Mouse (Mus musculus): ENCODE data around the gene Zmat5. TPM values are rescaled to one million over a fixed set of nuclear protein-coding genes. Genes with fewer than 3 reads are reported as not detected.

Zmat5 gene
- 4.7 and 7.1 TPM in 2 replicates for total RNA-seq (2017)

DNA sequence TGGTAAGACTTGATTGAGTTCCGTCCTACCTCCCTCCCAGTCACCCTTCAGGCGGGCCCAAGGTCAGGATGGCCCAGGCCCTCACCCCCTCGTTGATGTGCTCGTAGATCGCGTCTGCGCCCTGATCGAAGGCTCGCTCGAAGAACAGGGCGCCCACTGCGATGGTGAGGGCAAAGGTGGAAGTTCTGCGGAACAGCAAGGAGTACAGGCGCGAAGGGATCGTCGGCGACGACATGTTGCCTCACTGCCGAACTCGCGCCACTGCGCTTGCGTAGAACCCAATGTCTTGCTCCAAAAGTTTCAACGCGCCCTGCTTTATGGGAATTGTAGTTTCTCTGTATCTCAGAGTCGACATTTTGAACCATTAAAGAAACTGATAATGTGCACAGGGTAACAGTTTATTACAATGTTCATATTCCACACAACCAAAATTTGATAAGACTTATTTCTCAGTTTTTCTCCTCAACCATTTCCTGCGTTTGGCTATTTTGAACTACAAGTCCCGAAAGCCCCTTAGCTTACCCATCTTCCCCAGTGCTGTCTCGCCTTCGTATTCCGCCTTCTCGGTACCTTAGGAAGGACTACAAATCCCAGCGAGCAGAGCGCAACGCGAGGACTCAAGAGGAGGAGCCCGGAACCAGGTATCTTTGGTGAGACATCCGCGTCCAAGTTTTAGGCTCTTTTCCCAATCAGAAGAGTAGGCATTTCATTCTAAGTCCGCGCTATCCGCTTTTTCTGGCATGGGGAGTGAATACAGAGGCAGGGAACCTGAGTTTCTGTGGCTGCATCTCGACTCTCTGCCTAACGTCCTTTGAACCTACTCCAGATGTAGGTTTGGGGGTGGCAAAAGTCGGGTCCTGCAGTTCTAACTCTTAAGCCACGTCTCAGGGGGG is at the start of gene Zmat5, which contains the start of gene Uqcr10:
Gene Zmat5, plus strand, starts transcription at position 607 of the 893 bp plus-strand sequence.
Gene Uqcr10, minus strand, starts transcription at position 271 of the 893 bp plus-strand sequence.
- ATAC-seq (replicated peaks in 1 of 2; ENCODE audit: insufficient read depth in 1 of 2, low FRiP score in 2 of 2, low TSS enrichment in 1 of 2, low read depth in 1 of 2, poor library complexity in 2 of 2, severe bottlenecking in 2 of 2), result peak; percentile 96 to 97

DNA sequence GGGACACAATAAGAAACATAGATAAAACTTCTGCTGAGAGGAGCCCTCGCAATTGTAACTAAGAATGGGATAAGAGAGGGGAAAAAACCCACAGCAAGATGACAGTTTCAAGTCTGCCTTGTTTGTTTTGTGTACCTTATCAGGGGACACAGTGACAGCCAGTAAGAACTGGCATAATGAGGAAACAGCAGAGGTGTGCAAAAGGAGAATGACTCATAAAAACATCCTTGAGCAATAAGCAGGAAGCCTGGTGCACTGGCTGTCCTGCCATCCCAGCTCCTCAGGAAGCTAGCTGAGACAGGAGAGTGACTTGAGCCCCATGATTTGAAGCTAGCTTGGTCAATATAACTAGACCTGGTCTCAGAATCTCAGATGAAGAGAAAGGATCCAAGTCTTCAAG is 44.7 kb upstream of the Zmat5 start:
- ATAC-seq (replicated peaks in 1 of 2; ENCODE audit: insufficient read depth in 1 of 2, low FRiP score in 2 of 2, low TSS enrichment in 1 of 2, low read depth in 1 of 2, poor library complexity in 2 of 2, severe bottlenecking in 2 of 2), result no peak; a peak in 2 of 4 replicates

DNA sequence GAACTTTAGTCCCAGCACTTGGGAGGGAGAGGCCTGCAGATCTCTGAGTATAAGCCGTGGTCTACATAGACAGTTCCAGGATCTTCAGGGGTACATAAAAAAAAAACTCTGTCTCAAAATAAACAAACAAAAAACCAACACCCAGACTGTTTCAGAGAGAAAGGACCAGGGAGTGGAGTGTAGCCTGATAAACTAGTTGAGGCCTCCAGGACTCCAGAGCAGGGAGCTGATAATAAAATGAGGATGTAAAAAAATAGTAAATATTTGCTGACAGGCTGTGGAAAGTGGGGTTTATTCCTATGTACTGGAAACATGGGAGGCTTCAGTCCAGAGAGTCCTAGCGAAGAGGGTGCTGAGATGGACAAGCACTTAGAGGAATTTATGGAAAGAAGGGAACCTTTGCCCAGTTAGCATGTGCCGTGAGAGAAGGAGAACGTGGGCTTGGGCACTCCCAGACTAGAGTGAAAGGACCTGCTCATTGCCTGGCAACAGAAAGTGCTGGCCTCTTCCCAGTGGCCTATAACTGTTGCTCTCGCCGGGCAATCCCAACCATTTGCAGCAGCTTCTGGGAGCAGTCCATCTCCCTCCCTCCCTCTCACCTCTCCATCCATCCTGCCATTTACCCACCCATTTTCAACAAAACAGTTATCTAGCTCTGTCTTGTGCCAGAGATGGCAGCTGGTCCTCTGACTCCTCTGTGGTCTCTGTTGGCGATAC is 44.0 kb upstream of the Zmat5 start:
- ATAC-seq (replicated peaks in 1 of 2; ENCODE audit: insufficient read depth in 1 of 2, low FRiP score in 2 of 2, low TSS enrichment in 1 of 2, low read depth in 1 of 2, poor library complexity in 2 of 2, severe bottlenecking in 2 of 2), result no peak

DNA sequence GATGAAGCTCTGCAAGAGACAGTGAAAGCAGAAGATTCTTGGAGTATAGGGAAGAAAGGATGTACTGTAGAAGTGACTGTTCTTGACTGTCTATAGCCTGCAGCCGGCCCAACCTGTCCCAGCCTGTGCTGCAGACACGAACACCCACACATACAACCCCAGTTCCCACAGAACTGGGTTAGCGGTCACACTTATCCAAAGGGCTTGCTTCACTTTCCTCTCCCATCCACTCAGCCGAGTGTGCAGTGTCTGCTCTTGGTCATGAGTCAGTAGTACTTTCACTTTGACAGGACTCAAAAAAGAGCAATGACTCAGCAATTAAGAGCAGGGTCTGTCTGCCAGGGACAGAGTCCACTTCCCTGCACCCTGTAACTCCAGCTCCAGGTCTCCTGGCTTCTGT is 43.2 kb upstream of the Zmat5 start:
- ATAC-seq (replicated peaks in 1 of 2; ENCODE audit: insufficient read depth in 1 of 2, low FRiP score in 2 of 2, low TSS enrichment in 1 of 2, low read depth in 1 of 2, poor library complexity in 2 of 2, severe bottlenecking in 2 of 2), result peak; percentile 12 to 25; a peak in 1 of 4 replicates

DNA sequence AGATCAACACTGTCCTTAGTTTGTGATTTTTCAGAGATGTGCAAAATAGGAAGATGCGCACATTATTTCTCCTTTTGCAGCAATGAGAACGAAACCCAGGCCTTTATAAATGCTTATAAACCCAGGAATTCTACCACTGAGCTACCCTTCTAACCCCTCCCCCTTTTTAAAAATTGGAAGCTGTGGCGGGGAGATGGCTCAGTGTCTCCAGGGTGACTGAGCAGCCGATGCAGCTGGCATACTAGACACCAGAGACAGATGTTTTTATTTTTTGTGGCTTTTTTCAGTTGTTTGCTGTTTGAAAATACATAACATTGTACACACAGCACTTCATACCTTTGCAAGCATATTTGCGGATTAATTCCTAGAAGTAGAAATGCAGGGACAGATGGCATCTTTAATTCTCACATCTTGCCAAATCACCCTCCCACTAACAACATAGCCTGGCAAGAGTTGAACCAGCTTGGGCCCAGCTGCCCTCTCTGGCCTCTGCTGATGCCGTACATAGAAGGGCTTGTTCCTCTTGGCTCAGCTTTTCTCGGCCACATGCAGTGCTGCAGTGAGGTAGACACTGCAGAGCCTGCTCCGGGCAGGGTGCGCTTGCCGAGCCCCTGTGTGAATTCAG is 42.5 kb upstream of the Zmat5 start:
- no peak for ATAC-seq (replicated peaks in 1 of 2; ENCODE audit: insufficient read depth in 1 of 2, low FRiP score in 2 of 2, low TSS enrichment in 1 of 2, low read depth in 1 of 2, poor library complexity in 2 of 2, severe bottlenecking in 2 of 2)

DNA sequence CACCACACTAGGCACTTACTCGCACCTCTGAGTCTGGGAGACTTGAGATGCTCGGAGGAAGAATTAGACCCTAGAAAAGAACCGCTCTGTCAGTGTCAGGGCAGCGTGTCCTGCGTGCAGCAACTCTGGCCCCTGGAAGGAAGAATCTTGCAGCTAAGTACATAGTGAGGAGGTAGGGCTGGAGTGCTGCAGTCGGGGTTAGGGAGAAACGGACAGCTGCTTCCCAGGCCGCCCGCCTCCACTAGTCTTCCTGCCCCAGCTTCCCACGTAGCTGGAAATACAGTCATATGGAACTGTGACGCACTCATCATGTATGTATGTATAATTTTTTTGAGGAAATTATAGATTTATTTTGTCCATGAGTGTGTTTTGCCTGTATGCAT is 42.0 kb upstream of the Zmat5 start:
- ATAC-seq (replicated peaks in 1 of 2; ENCODE audit: insufficient read depth in 1 of 2, low FRiP score in 2 of 2, low TSS enrichment in 1 of 2, low read depth in 1 of 2, poor library complexity in 2 of 2, severe bottlenecking in 2 of 2), result no peak

DNA sequence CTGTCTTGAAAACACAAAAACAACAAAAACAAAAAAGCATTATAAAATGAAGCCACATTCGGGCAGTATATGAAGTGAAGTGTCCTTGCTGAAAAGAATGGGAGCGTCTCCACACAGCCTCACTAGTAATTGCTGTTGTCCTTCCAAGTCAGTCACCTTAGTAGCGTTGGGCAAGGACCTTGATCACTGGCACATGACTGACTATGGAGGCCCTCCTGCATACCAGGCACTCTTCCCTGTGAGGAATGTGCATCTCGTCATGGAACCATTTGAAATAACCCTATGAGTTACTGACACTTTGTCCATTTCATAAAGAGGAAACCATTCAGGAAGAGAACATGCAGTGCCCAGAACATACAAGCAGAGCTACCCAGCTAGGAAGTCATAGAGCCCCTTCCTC is 32.7 kb upstream of the Zmat5 start:
- no peak for ATAC-seq (replicated peaks in 1 of 2; ENCODE audit: insufficient read depth in 1 of 2, low FRiP score in 2 of 2, low TSS enrichment in 1 of 2, low read depth in 1 of 2, poor library complexity in 2 of 2, severe bottlenecking in 2 of 2)

DNA sequence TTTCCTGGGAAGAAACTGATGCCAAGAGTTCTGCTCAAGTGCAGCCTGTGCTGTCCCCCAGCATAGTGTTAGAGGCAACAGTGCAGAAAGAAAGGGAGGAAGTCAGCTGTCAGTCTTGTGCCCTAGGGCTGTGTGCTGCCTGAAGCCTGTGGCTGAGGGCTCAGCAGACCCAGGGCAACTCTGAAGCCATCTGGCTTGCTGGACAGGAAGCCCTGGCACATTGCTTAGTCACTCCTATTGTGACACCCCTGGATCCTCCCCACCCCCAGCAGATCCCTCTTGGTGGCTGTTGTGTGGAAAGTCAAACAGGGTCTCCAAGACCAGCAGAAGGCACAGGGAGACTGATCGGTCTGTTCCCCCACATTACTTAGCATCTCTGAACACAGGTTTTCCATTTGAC is 29.9 kb upstream of the Zmat5 start:
- ATAC-seq (replicated peaks in 1 of 2; ENCODE audit: insufficient read depth in 1 of 2, low FRiP score in 2 of 2, low TSS enrichment in 1 of 2, low read depth in 1 of 2, poor library complexity in 2 of 2, severe bottlenecking in 2 of 2), result peak in 1 of 2 experiments; percentile 51; a peak in 2 of 4 replicates

DNA sequence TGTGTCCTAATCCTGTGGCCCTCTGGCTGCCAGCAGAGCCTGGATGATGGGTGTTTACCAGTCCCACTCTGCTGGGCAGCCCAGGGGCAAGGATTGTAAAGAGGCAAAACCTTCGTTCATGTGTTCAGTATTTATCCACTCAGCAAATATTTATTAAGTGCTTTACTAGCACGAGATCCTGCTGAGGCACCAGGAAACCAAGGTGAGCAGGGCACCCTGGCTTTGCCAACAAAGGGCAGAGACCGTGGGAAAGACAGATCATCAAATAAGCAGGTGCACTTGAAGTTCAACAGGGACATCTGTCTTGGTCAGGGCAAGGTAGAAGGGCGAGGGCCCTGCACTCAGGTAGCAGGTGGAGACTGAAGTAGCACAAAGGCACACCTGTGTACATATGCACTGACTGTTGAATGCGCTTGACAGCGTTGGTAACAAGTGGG is 29.3 kb upstream of the Zmat5 start:
- ATAC-seq (replicated peaks in 1 of 2; ENCODE audit: insufficient read depth in 1 of 2, low FRiP score in 2 of 2, low TSS enrichment in 1 of 2, low read depth in 1 of 2, poor library complexity in 2 of 2, severe bottlenecking in 2 of 2), result no peak

DNA sequence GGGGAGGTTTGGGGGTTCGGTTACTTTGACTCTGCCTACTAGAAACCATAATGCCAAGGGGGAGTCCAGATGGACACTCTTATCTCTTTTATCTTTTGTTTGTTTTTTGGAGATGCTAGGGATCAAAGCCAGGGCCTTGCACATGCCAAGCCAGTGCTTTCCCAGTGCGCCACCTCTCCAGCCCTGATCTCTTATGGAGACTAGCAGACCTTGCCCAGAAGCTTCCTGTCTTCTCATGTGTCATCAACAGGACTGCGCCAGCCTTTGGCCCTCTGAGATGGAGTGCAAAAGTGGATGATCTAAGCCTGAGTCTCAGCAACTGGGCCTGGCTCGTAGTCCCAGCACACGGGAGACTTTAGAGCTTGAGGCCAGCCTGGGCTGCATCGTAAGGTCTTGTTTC is 28.8 kb upstream of the Zmat5 start:
- no peak for ATAC-seq (replicated peaks in 1 of 2; ENCODE audit: insufficient read depth in 1 of 2, low FRiP score in 2 of 2, low TSS enrichment in 1 of 2, low read depth in 1 of 2, poor library complexity in 2 of 2, severe bottlenecking in 2 of 2)

DNA sequence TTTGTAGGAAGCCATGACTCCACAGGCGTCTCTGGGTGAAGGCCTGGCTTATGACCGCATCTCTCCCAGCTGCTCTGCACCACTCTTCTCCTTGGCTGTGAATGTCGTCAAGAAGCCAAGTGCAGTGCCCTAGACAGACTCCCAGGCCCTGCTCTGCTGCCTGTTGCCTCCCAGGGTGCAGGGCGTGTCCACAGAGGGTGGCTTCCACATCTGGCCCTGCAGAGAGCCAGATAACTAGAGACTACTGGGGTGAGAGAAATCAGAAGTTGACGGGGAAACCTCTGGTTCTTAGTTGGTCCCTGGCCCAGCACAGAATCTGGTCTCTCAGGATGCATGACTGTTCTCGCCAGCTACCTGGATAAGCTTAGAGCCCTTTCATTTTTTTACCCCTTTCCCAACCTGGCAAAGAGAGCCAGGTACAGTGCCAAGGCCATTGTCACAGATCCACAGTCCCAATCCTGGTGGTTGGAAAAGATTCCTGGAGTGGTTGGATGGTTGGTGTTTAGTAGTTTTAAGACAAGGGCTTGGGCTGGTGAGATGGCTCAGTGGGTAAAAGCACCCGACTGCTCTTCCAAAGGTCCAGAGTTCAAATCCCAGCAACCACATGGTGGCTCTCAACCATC is 27.1 kb upstream of the Zmat5 start:
- ATAC-seq (replicated peaks in 1 of 2; ENCODE audit: insufficient read depth in 1 of 2, low FRiP score in 2 of 2, low TSS enrichment in 1 of 2, low read depth in 1 of 2, poor library complexity in 2 of 2, severe bottlenecking in 2 of 2), result peak in 1 of 2 experiments; percentile 29; a peak in 2 of 4 replicates

DNA sequence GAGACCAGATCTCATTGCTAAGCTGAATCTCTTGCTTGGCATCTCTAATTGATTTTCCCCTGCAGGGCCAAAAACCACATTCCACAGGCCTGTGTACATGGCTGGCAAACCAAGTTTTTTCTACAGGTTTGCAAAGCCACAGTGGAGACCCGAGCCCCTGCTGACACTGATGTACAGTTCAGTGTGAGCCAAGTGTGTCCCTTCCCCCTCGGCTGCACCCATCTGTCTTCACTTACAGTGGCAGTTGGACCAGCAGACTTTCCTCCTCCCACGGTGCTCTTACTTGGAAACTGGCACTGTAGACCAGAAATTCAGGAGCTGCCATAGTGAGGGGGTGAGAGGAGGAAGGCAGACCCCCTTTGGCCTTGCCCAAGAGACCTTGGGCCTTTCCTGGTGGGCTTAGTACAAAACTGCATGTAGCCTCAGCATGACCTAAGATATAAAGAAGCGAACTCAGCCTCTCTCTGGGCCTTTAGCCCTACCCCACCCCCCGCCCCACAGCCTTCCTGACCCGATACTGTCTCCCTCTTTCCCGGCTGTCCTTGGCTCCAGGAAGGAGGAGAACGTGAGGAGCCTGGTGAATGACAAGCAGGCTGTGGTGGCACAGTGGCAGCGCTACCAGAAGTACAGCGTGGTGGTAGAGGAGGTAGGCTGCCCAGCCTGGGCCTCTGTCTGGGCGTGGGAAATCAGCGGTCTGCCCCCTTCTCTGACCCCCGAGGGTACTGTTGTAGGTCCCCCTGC is 25.6 kb upstream of the Zmat5 start:
- ATAC-seq (replicated peaks in 1 of 2; ENCODE audit: insufficient read depth in 1 of 2, low FRiP score in 2 of 2, low TSS enrichment in 1 of 2, low read depth in 1 of 2, poor library complexity in 2 of 2, severe bottlenecking in 2 of 2), result no peak

DNA sequence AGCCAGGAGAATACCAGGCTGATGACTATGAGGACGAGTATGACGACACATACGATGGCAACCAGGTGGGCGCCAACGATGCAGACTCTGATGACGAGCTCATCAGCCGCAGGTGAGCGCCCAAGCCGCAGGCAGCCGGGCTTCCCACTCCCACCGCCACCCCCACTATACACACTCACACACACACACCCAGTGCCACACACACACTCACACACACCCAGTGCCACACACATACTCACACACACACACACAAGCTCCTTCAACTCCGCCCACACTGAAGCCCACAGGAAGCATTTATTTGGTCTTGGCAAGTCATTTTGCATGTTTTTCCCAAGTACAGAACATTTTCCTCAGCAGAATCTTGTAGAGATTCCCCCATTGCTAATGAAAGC is 25.0 kb upstream of the Zmat5 start:
- ATAC-seq (replicated peaks in 1 of 2; ENCODE audit: insufficient read depth in 1 of 2, low FRiP score in 2 of 2, low TSS enrichment in 1 of 2, low read depth in 1 of 2, poor library complexity in 2 of 2, severe bottlenecking in 2 of 2), result no peak

DNA sequence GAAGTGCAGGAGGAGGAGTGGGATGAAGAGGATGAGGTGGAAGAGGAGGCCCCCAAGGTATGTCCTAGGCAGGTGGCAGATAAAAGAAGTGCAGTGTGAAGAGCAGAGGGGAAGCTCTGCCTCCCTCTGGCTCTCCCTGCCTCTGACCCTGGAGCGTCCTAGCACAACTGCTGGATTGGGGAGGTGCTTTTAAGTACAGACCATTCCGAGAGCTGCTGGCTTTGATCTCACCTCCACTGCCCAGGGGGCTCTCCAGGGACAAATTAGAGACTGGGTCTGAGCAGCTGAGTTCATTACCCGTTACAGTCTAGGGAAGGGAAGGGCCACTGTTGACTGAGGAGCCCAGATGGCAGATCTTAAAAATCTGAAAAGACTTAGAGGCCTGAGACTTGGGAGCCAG is 24.4 kb upstream of the Zmat5 start:
- no peak for ATAC-seq (replicated peaks in 1 of 2; ENCODE audit: insufficient read depth in 1 of 2, low FRiP score in 2 of 2, low TSS enrichment in 1 of 2, low read depth in 1 of 2, poor library complexity in 2 of 2, severe bottlenecking in 2 of 2)

DNA sequence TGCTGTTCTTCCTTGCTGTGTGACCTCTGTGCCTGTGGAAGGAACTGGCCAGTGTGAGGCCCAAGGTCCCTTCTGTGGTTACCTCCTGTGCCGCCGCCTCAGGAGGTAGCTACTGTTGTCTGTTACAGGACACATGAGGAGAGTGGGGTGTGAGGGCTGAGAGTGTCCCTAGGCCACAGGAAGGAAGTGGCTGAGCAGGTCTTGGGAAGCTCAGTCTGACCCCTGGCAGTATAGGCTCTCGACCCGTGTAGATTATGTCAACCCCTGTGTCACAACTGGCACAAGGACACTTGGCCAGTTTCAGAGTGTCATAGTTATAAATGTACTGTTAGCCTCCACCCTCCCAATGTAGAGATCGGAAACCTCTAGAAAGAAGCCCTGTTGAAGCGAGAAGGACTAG is 21.0 kb upstream of the Zmat5 start:
- ATAC-seq (replicated peaks in 1 of 2; ENCODE audit: insufficient read depth in 1 of 2, low FRiP score in 2 of 2, low TSS enrichment in 1 of 2, low read depth in 1 of 2, poor library complexity in 2 of 2, severe bottlenecking in 2 of 2), result no peak

DNA sequence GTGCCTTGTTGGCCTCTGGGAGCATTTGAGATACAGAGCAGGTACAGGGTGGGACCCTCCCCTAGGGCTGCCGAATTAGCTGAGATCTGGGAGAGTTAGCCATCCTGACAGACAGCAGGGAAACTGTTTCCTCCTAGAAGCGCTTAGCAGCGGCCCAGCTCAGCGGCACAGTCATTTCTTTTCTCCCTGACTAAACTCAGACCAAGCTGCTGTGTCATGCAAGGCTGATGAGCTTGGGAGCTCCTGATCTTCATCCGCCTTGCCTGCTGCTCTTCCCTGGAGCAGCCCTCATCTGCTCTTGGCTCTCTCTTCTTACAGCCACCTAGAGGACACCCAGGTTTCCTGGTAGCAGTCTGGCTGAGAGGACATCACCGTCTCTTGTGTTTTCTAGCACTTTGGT is 20.3 kb upstream of the Zmat5 start:
- no peak for ATAC-seq (replicated peaks in 1 of 2; ENCODE audit: insufficient read depth in 1 of 2, low FRiP score in 2 of 2, low TSS enrichment in 1 of 2, low read depth in 1 of 2, poor library complexity in 2 of 2, severe bottlenecking in 2 of 2)

DNA sequence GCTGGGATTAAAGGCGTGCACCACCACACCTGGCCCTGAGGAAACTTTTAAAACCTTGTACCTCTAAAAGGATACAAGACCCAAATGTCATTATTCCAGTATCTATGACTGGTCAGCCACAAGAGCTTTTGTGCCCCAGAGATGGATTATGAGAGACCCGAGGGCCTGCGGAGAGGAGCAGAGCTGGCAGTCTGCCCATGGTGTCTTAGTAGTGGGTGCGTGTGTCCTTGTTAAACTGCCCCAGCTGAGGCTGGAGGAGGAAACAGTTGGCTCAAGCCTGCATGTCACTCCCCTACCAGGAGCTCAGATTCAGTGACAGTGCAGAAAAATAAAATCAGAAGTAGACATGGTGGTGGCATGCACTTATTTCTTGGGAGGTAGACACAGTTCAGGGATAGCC is 19.4 kb upstream of the Zmat5 start:
- no peak for ATAC-seq (replicated peaks in 1 of 2; ENCODE audit: insufficient read depth in 1 of 2, low FRiP score in 2 of 2, low TSS enrichment in 1 of 2, low read depth in 1 of 2, poor library complexity in 2 of 2, severe bottlenecking in 2 of 2)

Measured in hematopoietic stem cell, adult 5-6 weeks (primary cell).